Mouse (Mus musculus) forebrain, embryonic 10.5 days (tissue): ENCODE results near the gene Tmco4. TPM values are rescaled to one million over a fixed set of nuclear protein-coding genes. Genes with fewer than 3 reads are reported as not detected.

Experiments
- DNase-seq: peaks from one replicate; pipeline ENCODE4 v3.0.0-alpha.2; 2017; ENCODE audit warnings: low spot score; ENCODE audit errors: extremely low spot score
- H3K27ac ChIP-seq: fragments of 300-500 bp; sonication (generic); 2 replicates; pipeline ENCODE4 v1.5.1; 2016; ENCODE audit warnings: mild to moderate bottlenecking
- H3K27me3 ChIP-seq: fragments of 300-500 bp; sonication (generic); 2 replicates; pipeline ENCODE4 v1.6.1; 2016; ENCODE audit warnings: mild to moderate bottlenecking; ENCODE audit not compliant: poor library complexity, severe bottlenecking
- H3K36me3 ChIP-seq: fragments of 300-500 bp; sonication (generic); replicated peaks from 2 replicates; pipeline ENCODE4 v1.6.1; 2016; ENCODE audit warnings: mild to moderate bottlenecking, moderate library complexity
- H3K4me1 ChIP-seq: fragments of 300-500 bp; sonication (generic); 2 replicates; pipeline ENCODE4 v1.6.1; 2016
- H3K4me3 ChIP-seq: fragments of 300-500 bp; sonication (generic); 2 replicates; pipeline ENCODE4 v1.5.1; 2016; ENCODE audit warnings: mild to moderate bottlenecking, moderate library complexity
- H3K9me3 ChIP-seq: fragments of 300-500 bp; sonication (generic); 2 replicates; pipeline ENCODE4 v1.6.1; 2016; ENCODE audit warnings: mild to moderate bottlenecking, moderate library complexity
- WGBS: fragments of 180-500 bp; shearing (Covaris S2); methylation state at CpG from one replicate; pipeline ENCODE4 v1.1.7; 2016; 5-methylcytosine and 5-hydroxymethylcytosine counted together
- polyA plus RNA-seq: library from polyadenylated mRNA; unstranded; fragments of >200 nt; fragmentation: Nextera tagmentation; extraction: Ambion mirVana; gene quantifications from 2 replicates; pipeline ENCODE4 v1.2.1, GENCODE M21; 2016

The Tmco4 gene
- polyA plus RNA-seq, 1 experiment from 2014 or later, result 0.90 TPM

DNA sequence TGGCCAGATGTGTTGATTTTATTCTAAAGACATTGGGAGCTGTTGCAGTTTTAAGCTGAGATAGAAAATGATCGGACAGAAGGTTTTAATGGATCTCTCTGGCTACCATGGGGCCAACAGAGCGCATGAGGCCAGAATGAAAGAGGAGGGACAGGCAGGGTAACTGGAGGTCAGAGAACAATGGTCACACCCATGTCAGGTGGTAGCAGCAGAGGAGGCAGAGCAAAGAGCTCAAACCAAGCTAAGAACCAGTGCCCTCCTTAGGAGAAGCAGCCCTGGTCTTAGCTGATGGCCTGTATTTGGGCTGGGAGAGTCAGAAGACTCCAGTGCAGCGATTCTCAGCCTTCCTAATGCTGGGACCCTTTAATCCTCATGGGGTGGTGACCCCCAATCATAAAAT, 34.7 kb downstream of the Tmco4 start:
- no peaks in the 10 kb centered on the region for H3K9me3 ChIP-seq
- H3K4me3 ChIP-seq, result no peak overlapping the region
- WGBS, result 85% methylated on average over 3 of the region's 3 CpGs
- H3K36me3 ChIP-seq, result no peaks in the 10 kb centered on the region
- H3K27ac ChIP-seq, result no peak overlapping the region
- no peak for DNase-seq
- peaks cover 19% of the 10 kb centered on the region for H3K4me1 ChIP-seq
- no peaks in the 10 kb centered on the region for H3K27me3 ChIP-seq

DNA sequence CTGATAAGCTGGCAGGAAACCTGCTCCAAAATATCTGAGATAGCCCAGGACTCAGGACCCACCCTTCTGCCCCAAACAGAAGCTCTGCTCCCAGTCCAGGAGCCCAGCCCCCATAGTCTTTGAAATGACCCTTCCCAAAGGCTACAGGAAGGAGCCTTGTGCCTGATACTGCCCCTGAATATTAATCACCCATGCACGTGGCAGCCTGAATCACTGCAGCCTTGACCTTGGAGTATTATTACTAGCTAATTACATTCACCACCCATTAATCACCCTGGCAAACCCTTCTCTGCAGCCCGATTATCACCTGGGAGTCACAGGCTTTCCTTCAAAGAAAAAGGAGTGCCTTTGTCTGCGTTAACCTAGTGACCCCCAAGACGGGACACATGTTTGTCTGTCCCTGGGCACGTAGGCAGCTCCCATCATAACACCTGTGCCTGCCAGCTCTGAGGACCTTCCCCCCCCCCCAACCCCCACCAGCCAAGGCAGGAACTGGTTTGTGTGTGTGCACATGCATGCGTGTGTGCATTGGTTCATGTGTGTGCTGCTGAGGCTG, 35.4 kb downstream of the Tmco4 start:
- WGBS, result 66% methylated on average over 6 of the region's 6 CpGs
- Histone ChIP-seq H3K4me3 (no peak overlapping the region), H3K27ac (no peak overlapping the region), H3K36me3 (no peaks in the 10 kb centered on the region), H3K4me1 (peaks cover 19% of the 10 kb centered on the region), H3K27me3 (no peaks in the 10 kb centered on the region), H3K9me3 (no peaks in the 10 kb centered on the region)
- no peak for DNase-seq

DNA sequence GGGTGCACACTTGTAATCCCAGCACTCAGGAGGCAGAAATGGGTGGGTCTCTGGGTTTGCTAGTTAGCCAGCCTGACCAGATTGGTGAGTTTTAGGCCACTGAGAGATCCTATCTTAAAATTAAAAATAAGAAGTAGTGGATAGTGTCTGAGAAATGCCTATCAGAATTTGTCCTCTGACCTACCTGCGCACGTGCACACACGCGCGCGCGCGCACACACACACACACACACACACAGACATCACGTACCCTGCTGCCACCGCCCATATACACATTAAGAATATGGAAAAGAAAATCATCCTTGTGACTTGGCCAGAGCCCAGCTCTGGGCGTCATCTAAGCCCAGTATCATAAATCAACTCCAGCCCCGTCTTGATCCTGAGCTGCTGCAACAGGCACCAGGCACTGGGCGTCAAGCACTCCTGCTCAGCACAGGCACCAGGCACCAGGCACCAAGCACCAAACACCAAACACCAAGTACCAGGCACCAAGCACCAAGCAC, 38.6 kb downstream of the Tmco4 start:
- Histone ChIP-seq H3K27me3 (no peaks in the 10 kb centered on the region), H3K4me3 (no peak overlapping the region), H3K9me3 (peaks cover 5% of the 10 kb centered on the region; the same call in 1 of the 2 replicates), H3K4me1 (peaks cover 13% of the 10 kb centered on the region), H3K27ac (no peak overlapping the region), H3K36me3 (no peaks in the 10 kb centered on the region)
- 96% methylated on average over 13 of the region's 13 CpGs for WGBS
- DNase-seq, result no peak

DNA sequence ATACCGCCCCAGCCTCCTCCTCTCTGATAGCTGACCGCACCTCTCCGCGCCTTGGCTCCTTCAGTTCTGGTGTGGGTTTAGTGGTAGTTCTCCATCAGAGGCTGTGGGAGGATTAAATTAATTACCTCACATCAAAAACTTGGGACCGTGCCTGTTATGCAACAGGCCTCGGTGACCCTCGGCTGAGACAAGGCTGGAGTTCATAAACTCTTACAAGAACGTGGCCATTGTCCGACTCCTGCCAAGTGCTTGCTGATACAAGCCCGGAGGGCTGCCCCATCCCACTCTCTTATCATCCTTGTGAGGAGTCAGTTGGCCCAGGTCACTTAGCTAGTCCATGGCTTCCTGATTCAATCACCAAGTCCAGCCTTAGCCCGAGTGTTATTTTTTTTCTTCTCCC, 40.6 kb downstream of the Tmco4 start:
- no peaks in the 10 kb centered on the region for H3K36me3 ChIP-seq
- H3K27me3 ChIP-seq, result no peaks in the 10 kb centered on the region
- H3K9me3 ChIP-seq, result peaks cover 5% of the 10 kb centered on the region; the same call in 1 of the 2 replicates
- DNase-seq, result no peak
- peaks cover 2% of the 10 kb centered on the region for H3K4me1 ChIP-seq
- H3K4me3 ChIP-seq, result no peak overlapping the region
- no peak overlapping the region for H3K27ac ChIP-seq
- WGBS, result 92% methylated on average over 11 of the region's 11 CpGs

DNA sequence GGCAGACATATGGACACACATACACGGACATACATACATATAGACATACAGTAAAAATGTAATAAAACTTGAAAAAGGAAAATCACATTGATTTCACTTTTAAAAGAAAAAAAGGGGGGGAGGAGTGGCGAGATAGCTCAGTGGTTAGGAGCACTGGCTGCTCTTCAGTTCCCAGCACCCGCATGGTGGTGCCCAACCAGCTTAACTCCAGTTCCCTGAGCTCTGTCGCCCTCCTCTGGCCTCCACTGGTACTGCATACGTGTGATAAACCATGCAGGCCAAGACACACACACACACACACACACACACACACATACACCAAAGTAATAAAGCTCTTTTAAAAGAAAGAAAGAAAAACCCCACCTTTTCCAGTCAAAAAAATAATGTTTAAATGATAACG, 42.1 kb downstream of the Tmco4 start:
- Histone ChIP-seq H3K9me3 (peaks cover 5% of the 10 kb centered on the region; the same call in 1 of the 2 replicates), H3K27me3 (no peaks in the 10 kb centered on the region), H3K4me1 (no peaks in the 10 kb centered on the region), H3K36me3 (no peaks in the 10 kb centered on the region), H3K4me3 (no peak overlapping the region), H3K27ac (no peak overlapping the region)
- no peak for DNase-seq
- WGBS, result 83% methylated on average over 6 of the region's 6 CpGs

DNA sequence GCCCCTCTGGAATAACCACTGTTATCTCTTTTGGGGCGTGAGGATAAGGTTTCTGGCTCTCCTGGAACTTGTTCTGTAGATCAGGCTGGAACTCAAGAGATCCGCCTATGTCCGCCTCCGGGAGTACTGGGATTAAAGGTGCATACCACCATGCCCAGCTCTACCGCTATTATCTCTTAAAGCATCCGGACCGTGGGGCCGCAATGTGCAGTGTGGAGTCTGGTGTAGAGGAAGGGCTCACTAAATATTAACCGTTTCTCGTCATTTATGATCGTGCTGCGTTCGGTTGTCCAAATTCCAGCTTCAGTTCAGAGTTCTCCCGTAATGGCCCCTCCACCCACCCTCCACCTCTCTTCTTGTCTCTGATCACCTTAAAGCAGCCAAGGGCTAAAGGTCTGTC, 45.7 kb downstream of the Tmco4 start:
- Histone ChIP-seq H3K4me1 (no peaks in the 10 kb centered on the region), H3K9me3 (peaks cover 5% of the 10 kb centered on the region; the same call in 1 of the 2 replicates), H3K27me3 (no peaks in the 10 kb centered on the region), H3K4me3 (no peak overlapping the region), H3K36me3 (no peaks in the 10 kb centered on the region), H3K27ac (no peak overlapping the region)
- no peak for DNase-seq
- WGBS, result 94% methylated on average over 14 of the region's 14 CpGs

DNA sequence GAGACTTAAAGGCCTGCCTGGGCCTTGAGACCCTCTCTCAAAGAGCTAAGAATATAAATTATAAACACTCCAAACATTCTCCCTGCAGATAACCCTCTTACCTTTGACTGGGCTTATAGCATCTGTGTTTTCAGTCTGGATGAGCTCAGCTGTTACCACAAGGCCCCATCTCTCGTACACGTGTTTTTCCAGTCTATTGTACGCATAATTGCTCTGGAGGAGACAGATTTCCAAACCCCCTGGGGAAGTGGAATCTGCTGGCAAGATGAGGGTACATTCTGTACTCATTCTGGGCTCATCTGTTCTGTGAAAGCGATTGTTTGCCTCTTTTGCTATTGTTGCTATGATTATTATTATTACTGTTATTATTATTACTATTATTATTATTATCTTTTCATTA, 46.3 kb downstream of the Tmco4 start:
- H3K4me3 ChIP-seq, result no peak overlapping the region
- H3K9me3 ChIP-seq, result peaks cover 5% of the 10 kb centered on the region; the same call in 1 of the 2 replicates
- WGBS, result 86% methylated on average over 4 of the region's 4 CpGs
- H3K36me3 ChIP-seq, result no peaks in the 10 kb centered on the region
- no peak for DNase-seq
- no peaks in the 10 kb centered on the region for H3K27me3 ChIP-seq
- peaks cover under 1% of the 10 kb centered on the region for H3K4me1 ChIP-seq
- H3K27ac ChIP-seq, result no peak overlapping the region

DNA sequence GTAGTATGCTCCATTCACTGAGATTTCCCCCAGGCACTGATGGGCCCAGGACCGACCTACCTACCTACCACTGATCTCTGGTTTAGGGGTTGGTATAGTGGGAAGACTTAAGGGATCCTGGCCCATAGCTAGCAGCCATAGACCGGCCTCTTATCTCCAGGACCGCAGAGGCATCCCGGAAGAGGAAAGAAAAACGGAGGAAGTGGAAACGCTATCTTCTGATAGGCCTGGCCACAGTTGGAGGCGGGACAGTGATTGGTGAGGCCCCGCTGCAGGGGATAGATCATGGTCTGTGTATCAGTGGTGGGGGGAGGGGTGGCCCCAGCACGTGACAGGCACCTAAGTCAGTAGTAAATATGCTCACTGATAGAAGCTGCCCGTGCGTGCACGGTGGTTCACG, 46.7 kb downstream of the Tmco4 start:
- Histone ChIP-seq H3K9me3 (peaks cover 5% of the 10 kb centered on the region; the same call in 1 of the 2 replicates), H3K4me3 (no peak overlapping the region), H3K27me3 (no peaks in the 10 kb centered on the region), H3K36me3 (no peaks in the 10 kb centered on the region), H3K27ac (no peak overlapping the region), H3K4me1 (peaks cover 5% of the 10 kb centered on the region)
- no peak for DNase-seq
- WGBS, result 74% methylated on average over 13 of the region's 13 CpGs

DNA sequence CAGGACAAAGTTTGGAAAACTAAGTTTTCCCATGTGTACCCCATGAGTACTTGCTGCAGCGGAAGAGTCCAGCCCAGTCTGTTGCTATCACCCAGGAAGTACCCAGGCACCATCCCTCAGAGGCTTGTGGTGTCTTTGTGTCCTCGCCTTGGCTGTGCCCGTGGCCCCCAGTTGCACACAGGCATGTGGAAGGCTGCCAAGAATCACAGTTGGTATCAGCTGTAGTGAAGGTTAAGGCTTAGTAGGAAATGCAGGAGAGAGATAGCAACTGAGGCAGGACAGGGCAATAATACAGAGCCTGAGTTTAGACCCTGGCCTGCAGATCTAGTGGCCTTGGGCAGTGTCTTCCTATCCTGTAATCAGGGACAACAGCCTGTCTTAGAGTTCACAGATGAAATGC, 47.7 kb downstream of the Tmco4 start:
- H3K4me3 ChIP-seq, result no peak overlapping the region
- peaks cover 9% of the 10 kb centered on the region for H3K4me1 ChIP-seq
- 91% methylated on average over 3 of the region's 3 CpGs for WGBS
- H3K36me3 ChIP-seq, result no peaks in the 10 kb centered on the region
- no peak overlapping the region for H3K27ac ChIP-seq
- DNase-seq, result no peak
- H3K9me3 ChIP-seq, result no peaks in the 10 kb centered on the region
- no peaks in the 10 kb centered on the region for H3K27me3 ChIP-seq

DNA sequence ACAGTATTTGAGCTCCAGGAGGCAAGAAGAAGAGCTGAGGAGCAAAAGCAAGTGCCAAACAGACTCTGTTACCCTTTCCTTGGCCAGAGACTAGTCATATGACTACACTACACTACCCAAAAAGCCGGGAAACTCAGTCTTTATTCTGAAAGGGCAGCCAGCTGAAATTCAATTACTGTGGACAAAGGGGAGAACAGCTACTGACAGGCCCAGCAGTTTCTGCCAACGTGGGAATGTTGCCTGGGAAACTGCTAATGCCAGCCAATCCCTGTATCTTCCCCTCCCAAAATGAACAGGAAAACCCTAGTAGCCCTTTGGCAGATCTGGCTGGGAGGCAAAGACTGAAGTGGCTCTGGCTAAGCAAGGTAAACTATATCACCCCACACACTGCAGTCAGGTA, 51.7 kb downstream of the Tmco4 start:
- no peaks in the 10 kb centered on the region for H3K9me3 ChIP-seq
- no peak overlapping the region for H3K4me3 ChIP-seq
- H3K4me1 ChIP-seq, result peaks cover 9% of the 10 kb centered on the region
- WGBS, result 23% methylated on average over 2 of the region's 2 CpGs
- DNase-seq, result no peak
- no peaks in the 10 kb centered on the region for H3K27me3 ChIP-seq
- H3K27ac ChIP-seq, result no peak overlapping the region
- no peaks in the 10 kb centered on the region for H3K36me3 ChIP-seq

DNA sequence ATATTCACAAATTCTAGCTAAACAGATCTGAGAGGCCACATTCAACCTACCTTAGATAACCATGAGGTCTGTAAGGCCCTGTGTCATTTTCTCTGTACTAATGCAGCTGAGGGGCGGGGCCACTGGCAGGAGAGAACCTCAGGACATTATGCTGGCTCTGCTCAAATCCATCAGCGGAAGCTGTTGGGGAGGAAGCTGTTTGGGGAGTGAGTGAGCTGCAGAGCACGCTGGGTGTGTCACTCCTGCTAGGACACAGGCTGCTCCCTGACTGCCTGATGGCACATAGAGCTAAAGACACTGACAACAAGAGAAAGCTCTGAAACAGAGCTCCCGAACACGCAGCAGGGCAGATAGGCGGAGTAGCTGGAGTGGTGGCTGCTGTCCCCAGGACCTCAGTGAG, 58.0 kb downstream of the Tmco4 start:
- WGBS, result 60% methylated on average over 6 of the region's 6 CpGs
- H3K9me3 ChIP-seq, result no peaks in the 10 kb centered on the region
- no peaks in the 10 kb centered on the region for H3K27me3 ChIP-seq
- H3K4me1 ChIP-seq, result peaks cover 10% of the 10 kb centered on the region
- H3K27ac ChIP-seq, result no peak overlapping the region
- no peak overlapping the region for H3K4me3 ChIP-seq
- no peak for DNase-seq
- H3K36me3 ChIP-seq, result no peaks in the 10 kb centered on the region

DNA sequence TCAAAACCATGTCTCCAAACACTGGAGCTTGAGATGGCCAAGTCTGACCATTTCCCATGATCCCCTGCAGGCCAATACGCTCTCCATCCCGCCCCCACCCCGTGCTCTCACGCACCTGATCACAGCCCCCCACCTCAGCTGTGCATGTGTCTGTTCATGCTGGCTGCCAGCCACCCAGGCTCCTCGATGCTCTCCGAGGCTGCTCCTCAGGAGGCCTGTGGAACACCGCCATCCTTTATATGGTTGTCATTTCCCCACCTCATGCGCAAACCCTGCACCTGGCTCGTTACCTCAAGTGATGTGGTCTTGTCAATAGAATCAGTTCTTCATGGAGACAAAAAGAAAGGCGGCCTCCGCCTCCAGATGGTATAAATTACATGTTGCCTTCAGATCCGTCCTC, 59.8 kb downstream of the Tmco4 start:
- WGBS, result 79% methylated on average over 12 of the region's 12 CpGs
- H3K9me3 ChIP-seq, result peaks cover 7% of the 10 kb centered on the region; the same call in 1 of the 2 replicates
- no peaks in the 10 kb centered on the region for H3K27me3 ChIP-seq

DNA sequence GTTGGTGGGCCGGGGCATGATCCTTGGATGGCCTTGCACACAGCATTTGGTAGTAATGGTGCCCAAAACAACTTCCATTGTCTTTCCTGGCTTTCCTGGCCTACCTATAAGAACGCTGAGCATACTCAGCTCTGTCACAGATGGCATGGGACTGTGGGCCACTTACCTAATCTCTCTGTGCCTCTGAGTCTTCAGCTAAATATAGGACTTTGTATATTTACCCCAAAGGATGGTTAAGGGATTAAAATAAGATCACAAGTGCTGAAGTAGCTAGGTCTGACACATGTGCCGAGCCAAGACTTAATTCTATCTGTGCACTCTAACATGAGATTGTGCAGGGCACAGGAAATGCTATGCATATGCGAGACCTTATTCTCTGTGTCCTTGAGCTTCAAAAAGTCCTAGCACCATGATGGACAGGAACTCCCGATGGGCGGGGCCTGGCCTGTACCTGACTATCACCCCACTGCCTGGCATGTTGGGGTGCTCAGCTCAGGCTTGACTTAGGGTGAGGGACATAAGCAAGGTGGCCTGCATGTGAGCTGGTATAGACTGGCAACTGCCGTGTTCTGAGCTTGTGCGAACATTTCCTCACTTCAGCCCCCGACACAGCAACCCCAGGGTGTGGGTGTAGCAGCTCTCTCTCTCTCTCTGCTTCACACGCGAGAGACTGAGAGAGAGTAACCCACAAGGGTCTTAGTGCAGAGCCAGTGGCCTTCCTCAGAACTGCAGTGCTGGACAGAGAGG, 60.7 kb downstream of the Tmco4 start:
- H3K27ac ChIP-seq, result no peak overlapping the region
- DNase-seq, result no peak
- peaks cover 7% of the 10 kb centered on the region; the same call in 1 of the 2 replicates for H3K9me3 ChIP-seq
- H3K4me3 ChIP-seq, result no peak overlapping the region
- H3K4me1 ChIP-seq, result peaks cover 23% of the 10 kb centered on the region
- no peaks in the 10 kb centered on the region for H3K27me3 ChIP-seq
- no peaks in the 10 kb centered on the region for H3K36me3 ChIP-seq
- WGBS, result 86% methylated on average over 11 of the region's 11 CpGs

More for the DNA sequence above, 59.8 kb downstream of the Tmco4 start:
- DNase-seq, result no peak
- no peak overlapping the region for H3K4me3 ChIP-seq
- H3K27ac ChIP-seq, result no peak overlapping the region
- peaks cover 14% of the 10 kb centered on the region for H3K4me1 ChIP-seq
- no peaks in the 10 kb centered on the region for H3K36me3 ChIP-seq
